Mouse (Mus musculus) left cerebral cortex, adult 8-10 months (tissue): ENCODE measurements around the gene Hipk4. TPM values are rescaled to one million over a fixed set of nuclear protein-coding genes. Genes with fewer than 3 reads are reported as not detected.

Experiments
- total RNA-seq, 4 experiments: library from RNA; stranded (reverse); gene quantifications; 2 replicates each; pipeline ENCODE4 v1.2.4; 2022

Gene Hipk4
- total RNA-seq, 4 experiments from 2014 or later: 0.12 to 0.20 (median 0.14) TPM; not detected in 1

Other genes with a start within 250 kb of the Hipk4 start
- 10 to 100 TPM; 41.9 to 51.1 (median 44.6) TPM for gene Ltbp4, start 185.6 kb upstream of the Hipk4 start, total RNA-seq
- 10 to 100 TPM; 20.7 to 25.9 (median 23.1) TPM for gene Shkbp1, start 167.2 kb upstream of the Hipk4 start, total RNA-seq
- not detected for gene Gm20479, start 165.8 kb upstream of the Hipk4 start, total RNA-seq
- gene Sptbn4, start 75.6 kb upstream of the Hipk4 start, total RNA-seq: 100 to 1,000 TPM; 119 to 133 (median 127) TPM
- gene Blvrb, start 75.3 kb upstream of the Hipk4 start, total RNA-seq: 10 to 100 TPM; 17.3 to 23.4 (median 20.2) TPM
- 1 to 10 TPM; 2.4 to 4.5 (median 3.4) TPM for gene Sertad3, start 49.5 kb upstream of the Hipk4 start, total RNA-seq
- gene Sertad1, start 36.4 kb upstream of the Hipk4 start, total RNA-seq: 10 to 100 TPM; 13.8 to 17.5 (median 14.1) TPM
- under 1 TPM; 0.48 to 0.53 (median 0.52) TPM for gene Prx, start 23.9 kb upstream of the Hipk4 start, total RNA-seq
- 100 to 1,000 TPM; 675 to 760 (median 715) TPM for gene Pld3, start 30.0 kb downstream of the Hipk4 start, total RNA-seq
- 10 to 100 TPM; 26.1 to 34.5 (median 31.0) TPM for gene 2310022A10Rik, start 30.0 kb downstream of the Hipk4 start, total RNA-seq
- 100 to 1,000 TPM in 3 of 4 experiments, 10 to 100 TPM in 1; 98.3 to 115 (median 109) TPM for gene Akt2, start 68.3 kb downstream of the Hipk4 start, total RNA-seq
- gene Ttc9b, start 130.6 kb downstream of the Hipk4 start, total RNA-seq: 10 to 100 TPM; 81.9 to 99.6 (median 88.5) TPM
- gene Map3k10, start 151.3 kb downstream of the Hipk4 start, total RNA-seq: 100 to 1,000 TPM; 166 to 174 (median 173) TPM
- gene Zfp607b, start 166.1 kb downstream of the Hipk4 start, total RNA-seq: 10 to 100 TPM in 2 of 4 experiments, 1 to 10 TPM in 2; 9.7 to 12.2 (median 10.7) TPM
- 10 to 100 TPM; 38.2 to 46.6 (median 42.1) TPM for gene Zfp60, start 208.1 kb downstream of the Hipk4 start, total RNA-seq